Mouse (Mus musculus) megakaryocyte, embryonic 14.5 days (primary cell): ENCODE data around the gene Ghr.

Experiments
- FLI1 ChIP-seq: IDR thresholded peaks from 2 replicates; pipeline ENCODE4 v1.6.1; 2012; ENCODE audit warnings: low read length, inconsistent platforms, mixed read lengths
- GATA1 ChIP-seq: IDR thresholded peaks from 3 replicates; pipeline ENCODE4 v1.6.1; 2012; ENCODE audit warnings: mixed read lengths, low read length, inconsistent platforms, borderline replicate concordance

DNA sequence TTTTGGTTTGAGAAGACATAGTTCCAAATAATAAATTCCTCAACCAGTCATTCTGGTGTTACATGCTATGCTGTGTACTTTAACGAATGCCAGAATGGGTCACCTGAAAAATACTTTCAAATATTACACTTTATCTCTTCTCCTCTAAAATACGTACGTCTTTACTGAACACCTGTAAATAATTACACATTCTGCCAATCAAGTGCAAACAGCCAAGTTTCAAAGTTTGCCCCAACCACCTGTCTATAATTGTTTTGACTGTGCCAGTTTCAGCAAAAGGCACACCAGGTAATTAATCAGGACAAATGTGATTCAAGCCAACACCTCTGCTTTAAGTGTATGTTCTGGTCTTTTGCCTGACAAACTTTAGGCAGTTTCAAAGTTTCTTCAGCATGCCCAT, 94.7 kb downstream of the Ghr start:
- TF ChIP-seq GATA1 (no peak), FLI1 (no peak)
